Mouse (Mus musculus): ENCODE measurements around the gene Gm45021. TPM values are rescaled to one million over a fixed set of nuclear protein-coding genes. Genes with fewer than 3 reads are reported as not detected.

The Gm45021 gene
- not detected for polyA plus RNA-seq (2014; fragmentation: Illumina TruSeq; extraction: RNeasy Lipid Tissue Mini Kit (QIAGEN cat#74804); ENCODE audit: low read depth, low replicate concordance)

GRCm38 (mm10) chr6:48589194-48589750 lies at the start of gene Gm45021:
Gene Gm45021, plus strand, starts transcription at chr6:48589610.

GRCm38 (mm10) chr6:48554280-48555103 lies 34.9 kb upstream of the Gm45021 start, which contains the start of gene Lrrc61:
Gene Lrrc61, plus strand, starts transcription at chr6:48554796.

GRCm38 (mm10) chr6:48572572-48573061 lies 16.8 kb upstream of the Gm45021 start, which contains the start of gene Rarres2:
Gene Rarres2, minus strand, starts transcription at chr6:48572789.

GRCm38 (mm10) chr6:48593158-48594042 lies 4.0 kb downstream of the Gm45021 start, which contains the start of the genes Repin1 and Gm44965:
Gene Repin1, plus strand, starts transcription at chr6:48593883.
Gene Gm44965, plus strand, starts transcription at chr6:48593941.

GRCm38 (mm10) chr6:48601271-48602079 lies 12.1 kb downstream of the Gm45021 start, which contains the start of gene Zfp775:
Gene Zfp775, plus strand, starts transcription at chr6:48602063.

GRCm38 (mm10) chr6:48626464-48626863 lies 37.1 kb downstream of the Gm45021 start, which contains the start of gene AI854703:
Gene AI854703, plus strand, starts transcription at chr6:48626764.

GRCm38 (mm10) chr6:48646995-48647394 lies 57.6 kb downstream of the Gm45021 start, which contains the start of gene Gimap8:
Gene Gimap8, plus strand, starts transcription at chr6:48647234.

Other genes starting within 250 kb of the Gm45021 start
- 9.1 TPM for gene Krba1, start 194.0 kb upstream of the Gm45021 start, polyA plus RNA-seq (2014; fragmentation: Illumina TruSeq; extraction: RNeasy Lipid Tissue Mini Kit (QIAGEN cat#74804); ENCODE audit: low read depth, low replicate concordance)
- gene Zfp467, start 143.8 kb upstream of the Gm45021 start, polyA plus RNA-seq (2014; fragmentation: Illumina TruSeq; extraction: RNeasy Lipid Tissue Mini Kit (QIAGEN cat#74804); ENCODE audit: low read depth, low replicate concordance), result 0.83 TPM
- gene Sspo, start 141.4 kb upstream of the Gm45021 start, polyA plus RNA-seq (2014; fragmentation: Illumina TruSeq; extraction: RNeasy Lipid Tissue Mini Kit (QIAGEN cat#74804); ENCODE audit: low read depth, low replicate concordance), result not detected
- gene Atp6v0e2, start 52.0 kb upstream of the Gm45021 start, polyA plus RNA-seq (2014; fragmentation: Illumina TruSeq; extraction: RNeasy Lipid Tissue Mini Kit (QIAGEN cat#74804); ENCODE audit: low read depth, low replicate concordance), result 9.1 TPM
- gene Lrrc61, start 34.8 kb upstream of the Gm45021 start, polyA plus RNA-seq (2014; fragmentation: Illumina TruSeq; extraction: RNeasy Lipid Tissue Mini Kit (QIAGEN cat#74804); ENCODE audit: low read depth, low replicate concordance), result 16.8 TPM
- gene Rarres2, start 16.8 kb upstream of the Gm45021 start, polyA plus RNA-seq (2014; fragmentation: Illumina TruSeq; extraction: RNeasy Lipid Tissue Mini Kit (QIAGEN cat#74804); ENCODE audit: low read depth, low replicate concordance), result 2.2 TPM
- gene Repin1, start 4.3 kb downstream of the Gm45021 start, polyA plus RNA-seq (2014; fragmentation: Illumina TruSeq; extraction: RNeasy Lipid Tissue Mini Kit (QIAGEN cat#74804); ENCODE audit: low read depth, low replicate concordance), result 3.5 TPM
- gene Gm44965, start 4.3 kb downstream of the Gm45021 start, polyA plus RNA-seq (2014; fragmentation: Illumina TruSeq; extraction: RNeasy Lipid Tissue Mini Kit (QIAGEN cat#74804); ENCODE audit: low read depth, low replicate concordance), result not detected
- gene Zfp775, start 12.5 kb downstream of the Gm45021 start, polyA plus RNA-seq (2014; fragmentation: Illumina TruSeq; extraction: RNeasy Lipid Tissue Mini Kit (QIAGEN cat#74804); ENCODE audit: low read depth, low replicate concordance), result 0.14 TPM
- gene AI854703, start 37.2 kb downstream of the Gm45021 start, polyA plus RNA-seq (2014; fragmentation: Illumina TruSeq; extraction: RNeasy Lipid Tissue Mini Kit (QIAGEN cat#74804); ENCODE audit: low read depth, low replicate concordance), result 0.06 TPM
- gene Gimap8, start 57.6 kb downstream of the Gm45021 start, polyA plus RNA-seq (2014; fragmentation: Illumina TruSeq; extraction: RNeasy Lipid Tissue Mini Kit (QIAGEN cat#74804); ENCODE audit: low read depth, low replicate concordance), result 0.24 TPM
- gene Gimap9, start 86.5 kb downstream of the Gm45021 start, polyA plus RNA-seq (2014; fragmentation: Illumina TruSeq; extraction: RNeasy Lipid Tissue Mini Kit (QIAGEN cat#74804); ENCODE audit: low read depth, low replicate concordance), result 0.50 TPM
- gene Gimap4, start 94.9 kb downstream of the Gm45021 start, polyA plus RNA-seq (2014; fragmentation: Illumina TruSeq; extraction: RNeasy Lipid Tissue Mini Kit (QIAGEN cat#74804); ENCODE audit: low read depth, low replicate concordance), result 2.3 TPM
- gene Gimap6, start 118.6 kb downstream of the Gm45021 start, polyA plus RNA-seq (2014; fragmentation: Illumina TruSeq; extraction: RNeasy Lipid Tissue Mini Kit (QIAGEN cat#74804); ENCODE audit: low read depth, low replicate concordance), result 1.6 TPM
- not detected for gene Gm28053, start 129.0 kb downstream of the Gm45021 start, polyA plus RNA-seq (2014; fragmentation: Illumina TruSeq; extraction: RNeasy Lipid Tissue Mini Kit (QIAGEN cat#74804); ENCODE audit: low read depth, low replicate concordance)
- gene Gimap7, start 129.0 kb downstream of the Gm45021 start, polyA plus RNA-seq (2014; fragmentation: Illumina TruSeq; extraction: RNeasy Lipid Tissue Mini Kit (QIAGEN cat#74804); ENCODE audit: low read depth, low replicate concordance), result not detected
- not detected for gene Gimap1, start 149.4 kb downstream of the Gm45021 start, polyA plus RNA-seq (2014; fragmentation: Illumina TruSeq; extraction: RNeasy Lipid Tissue Mini Kit (QIAGEN cat#74804); ENCODE audit: low read depth, low replicate concordance)
- 0.28 TPM for gene Gimap5, start 156.6 kb downstream of the Gm45021 start, polyA plus RNA-seq (2014; fragmentation: Illumina TruSeq; extraction: RNeasy Lipid Tissue Mini Kit (QIAGEN cat#74804); ENCODE audit: low read depth, low replicate concordance)
- 0.25 TPM for gene Gimap3, start 181.2 kb downstream of the Gm45021 start, polyA plus RNA-seq (2014; fragmentation: Illumina TruSeq; extraction: RNeasy Lipid Tissue Mini Kit (QIAGEN cat#74804); ENCODE audit: low read depth, low replicate concordance)

Data from testis, adult 10 weeks (tissue).